Mouse (Mus musculus) forelimb bud, embryonic 11.5 days (tissue): ENCODE results near the gene Galm.
A peak's percentile ranks its signal among the peaks of the same experiment; 100 is the strongest.
"Not testable (repeated sequence)": the region's sequence is repeated elsewhere in the genome, so short reads cannot be mapped to it uniquely, and the experiment has no call there.

Source experiments
- DNase-seq: peaks from one replicate; pipeline ENCODE4 v3.0.0-alpha.2; 2012; ENCODE audit warnings: low read depth, low spot score

The Galm gene

GRCm38 (mm10) chr17:80206671-80207581 lies 79.7 kb downstream of the Galm start, which contains the start of the genes Srsf7 and Ttc39d:
Srsf7 (minus strand) TSS chr17:80207307.
Ttc39d (plus strand) TSS chr17:80207460.
- DNase-seq = peak; percentile 100

GRCm38 (mm10) chr17:80213998-80214397 lies 86.7 kb downstream of the Galm start:
- not testable (repeated sequence) for DNase-seq

GRCm38 (mm10) chr17:80220131-80220530 lies 92.9 kb downstream of the Galm start:
- no peak for DNase-seq

- DNase-seq = no peak
These were observed 93.9 kb downstream of the Galm start for GRCm38 (mm10) chr17:80221202-80221601.

GRCm38 (mm10) chr17:80221890-80222628 lies 94.8 kb downstream of the Galm start:
- DNase-seq = no peak

- no peak for DNase-seq
These were observed 96.6 kb downstream of the Galm start for GRCm38 (mm10) chr17:80223829-80224228.

- peak; percentile 92 for DNase-seq
These were observed 97.2 kb downstream of the Galm start, which contains the start of gene Gemin6 for GRCm38 (mm10) chr17:80224326-80225116. Gemin6 (plus strand) TSS chr17:80224441.

- not testable (repeated sequence) for DNase-seq
These were observed 97.9 kb downstream of the Galm start for GRCm38 (mm10) chr17:80225142-80225541.

- no peak for DNase-seq
These were observed 102.1 kb downstream of the Galm start for GRCm38 (mm10) chr17:80229396-80229795.

GRCm38 (mm10) chr17:80233844-80234243 lies 106.6 kb downstream of the Galm start:
- no peak for DNase-seq

- DNase-seq = no peak
These were observed 107.1 kb downstream of the Galm start for GRCm38 (mm10) chr17:80234376-80234775.
